In genomic region chr8:84237542-84238229, GRCm38 (mm10) we compare ENCODE assay signal across 8 mouse cellular contexts. TPM values are rescaled to one million over a fixed set of nuclear protein-coding genes. Genes with fewer than 3 reads are reported as not detected.
DNase-seq lines count a peak whose midpoint lies in the region; ATAC-seq and TF ChIP-seq lines count a peak whose summit lies in the region.

No protein-coding gene starts in this region.

- ATAC-seq in forebrain, embryonic 11.5 days (replicated peaks; ENCODE audit: low FRiP score), result no peak
- ATAC-seq in midbrain, embryonic 14.5 days (ENCODE audit: low FRiP score, low TSS enrichment), result no peak; the same call in 1 of the 2 replicates

- peaks cover 22% of the 10 kb centered on the region for H3K4me1 ChIP-seq in thymus, adult 2 months (replicated peaks; ENCODE audit: control insufficient read depth, insufficient read depth, low read length)
- no peaks in the 10 kb centered on the region for H3K4me1 ChIP-seq in forebrain, embryonic 11.5 days (replicated peaks; ENCODE audit: control insufficient read depth, insufficient read depth, low read length)
- peaks cover 16% of the 10 kb centered on the region for H3K4me1 ChIP-seq in midbrain, embryonic 14.5 days (ENCODE audit: control insufficient read depth, insufficient read depth, low read length)

- no peaks in the 10 kb centered on the region for H3K36me3 ChIP-seq in thymus, adult 2 months (ENCODE audit: control insufficient read depth, insufficient read depth, low read length)
- peaks cover 6% of the 10 kb centered on the region; the same call in 1 of the 2 replicates for H3K36me3 ChIP-seq in forebrain, embryonic 11.5 days (ENCODE audit: control insufficient read depth, insufficient read depth, low read length)
- H3K36me3 ChIP-seq in midbrain, embryonic 14.5 days (ENCODE audit: control insufficient read depth, insufficient read depth, low read length), result peaks cover 21% of the 10 kb centered on the region

- H3K9me3 ChIP-seq in forebrain, embryonic 11.5 days (ENCODE audit: control insufficient read depth, low read length), result no peaks in the 10 kb centered on the region
- H3K9me3 ChIP-seq in midbrain, embryonic 14.5 days (ENCODE audit: control insufficient read depth, low read length), result no peaks in the 10 kb centered on the region

- H3K27me3 ChIP-seq in thymus, adult 2 months (ENCODE audit: control insufficient read depth, insufficient read depth, low read length), result no peaks in the 10 kb centered on the region
- H3K27me3 ChIP-seq in forebrain, embryonic 11.5 days (ENCODE audit: control insufficient read depth, insufficient read depth, low read length), result no peaks in the 10 kb centered on the region
- H3K27me3 ChIP-seq in midbrain, embryonic 14.5 days (ENCODE audit: control insufficient read depth, insufficient read depth, low read length), result no peaks in the 10 kb centered on the region

- no peak for DNase-seq in thymus, adult 2 months
- no peak for DNase-seq in thymus, postnatal 4 days
- DNase-seq in forebrain, embryonic 11.5 days (ENCODE audit: low spot score), result no peak
- peak; percentile 27 for DNase-seq in kidney, postnatal 10 days
- peak; percentile 7 for DNase-seq in midbrain, embryonic 14.5 days
- no peak for DNase-seq in right cerebral cortex, adult 18-20 months
- no peak for DNase-seq in ovary, adult 18-20 months (ENCODE audit: low spot score)
- DNase-seq in adrenal gland, postnatal 4 days (ENCODE audit: low spot score in 2 of 2), result no peak

- no peak for TF ChIP-seq POLR2A in thymus, adult 2 months (IDR thresholded peaks at IDR 0.05; ENCODE audit: control insufficient read depth, extremely low read depth, insufficient read depth, low read length, poor library complexity)

- TF ChIP-seq CTCF in thymus, adult 2 months (IDR thresholded peaks at IDR 0.05; ENCODE audit: borderline replicate concordance, control insufficient read depth, extremely low read depth, insufficient read depth, low read length, poor library complexity), result no peak

- 22% methylated on average over 19 of the region's 19 CpGs for WGBS in thymus, adult 2 months
- WGBS in forebrain, embryonic 11.5 days, result 22% methylated on average over 19 of the region's 19 CpGs
- WGBS in midbrain, embryonic 14.5 days, result 15% methylated on average over 19 of the region's 19 CpGs

- H3K27ac ChIP-seq in thymus, adult 2 months (ENCODE audit: control insufficient read depth, insufficient read depth, low read length), result peak overlapping the region; percentile 85
- peak overlapping the region; percentile 65; the same call in 1 of the 2 replicates for H3K27ac ChIP-seq in forebrain, embryonic 11.5 days (ENCODE audit: low read depth, low read length)
- peak overlapping the region; percentile 85 for H3K27ac ChIP-seq in midbrain, embryonic 14.5 days (replicated peaks; ENCODE audit: low read depth, low read length)

- H3K9ac ChIP-seq in forebrain, embryonic 11.5 days (ENCODE audit: low read length), result peak overlapping the region; percentile 57
- peak overlapping the region; percentile 53 for H3K9ac ChIP-seq in midbrain, embryonic 14.5 days (replicated peaks; ENCODE audit: low read length)

- peak overlapping the region; percentile 90 for H3K4me3 ChIP-seq in thymus, adult 2 months (ENCODE audit: control insufficient read depth, insufficient read depth, low read length)
- H3K4me3 ChIP-seq in forebrain, embryonic 11.5 days (ENCODE audit: low read depth, low read length), result peak overlapping the region; percentile 47
- H3K4me3 ChIP-seq in midbrain, embryonic 14.5 days (replicated peaks; ENCODE audit: low read depth, low read length), result peak overlapping the region; percentile 97

- peak overlapping the region; percentile 75 for H3K4me2 ChIP-seq in forebrain, embryonic 11.5 days (ENCODE audit: low read depth, low read length, severe bottlenecking)
- H3K4me2 ChIP-seq in midbrain, embryonic 14.5 days (ENCODE audit: low read length), result peak overlapping the region; percentile 66

RNA-seq across cellular contexts. Expression of gene Zswim4, which starts 0.8 kb away (rescaled TPM):
- polyA plus RNA-seq in thymus, adult 2 months (2012; rRNA removed), result 53.0 and 59.0 TPM in 2 replicates
- 34.7 and 37.1 TPM in 2 replicates for polyA plus RNA-seq in forebrain, embryonic 11.5 days (2014; fragmentation: Nextera tagmentation; extraction: Ambion mirVana)
- 28.7 and 35.6 TPM in 2 replicates for polyA plus RNA-seq in midbrain, embryonic 14.5 days (2014; fragmentation: Nextera tagmentation; extraction: Ambion mirVana)
- total RNA-seq in adrenal gland, postnatal 4 days (2021), result 10 to 100 TPM; 35.8 to 37.6 TPM

RNA-seq across cellular contexts. Expression of gene D8Ertd738e, which starts 11.8 kb away (rescaled TPM):
- polyA plus RNA-seq in thymus, adult 2 months (2012; rRNA removed), result 159 and 193 TPM in 2 replicates
- polyA plus RNA-seq in forebrain, embryonic 11.5 days (2014; fragmentation: Nextera tagmentation; extraction: Ambion mirVana), result 277 and 303 TPM in 2 replicates
- 261 and 282 TPM in 2 replicates for polyA plus RNA-seq in midbrain, embryonic 14.5 days (2014; fragmentation: Nextera tagmentation; extraction: Ambion mirVana)
- 100 to 1,000 TPM; 184 to 189 TPM for total RNA-seq in adrenal gland, postnatal 4 days (2021)

RNA-seq across cellular contexts. Expression of gene Mri1, which starts 19.4 kb away (rescaled TPM):
- polyA plus RNA-seq in thymus, adult 2 months (2012; rRNA removed), result 89.6 and 107 TPM in 2 replicates
- polyA plus RNA-seq in forebrain, embryonic 11.5 days (2014; fragmentation: Nextera tagmentation; extraction: Ambion mirVana), result 52.0 and 59.6 TPM in 2 replicates
- polyA plus RNA-seq in midbrain, embryonic 14.5 days (2014; fragmentation: Nextera tagmentation; extraction: Ambion mirVana), result 39.9 and 40.2 TPM in 2 replicates
- 10 to 100 TPM; 41.0 to 45.0 TPM for total RNA-seq in adrenal gland, postnatal 4 days (2021)

RNA-seq across cellular contexts. Expression of gene Ccdc130, which starts 32.5 kb away (rescaled TPM):
- 63.1 and 65.3 TPM in 2 replicates for polyA plus RNA-seq in thymus, adult 2 months (2012; rRNA removed)
- polyA plus RNA-seq in forebrain, embryonic 11.5 days (2014; fragmentation: Nextera tagmentation; extraction: Ambion mirVana), result 21.0 and 25.5 TPM in 2 replicates
- polyA plus RNA-seq in midbrain, embryonic 14.5 days (2014; fragmentation: Nextera tagmentation; extraction: Ambion mirVana), result 25.5 and 26.2 TPM in 2 replicates
- total RNA-seq in adrenal gland, postnatal 4 days (2021), result 10 to 100 TPM; 20.8 to 22.4 TPM

RNA-seq across cellular contexts. Expression of gene Nanos3, which starts 52.7 kb away (rescaled TPM):
- 5.5 and 8.5 TPM in 2 replicates for polyA plus RNA-seq in thymus, adult 2 months (2012; rRNA removed)
- 2.9 and 5.0 TPM in 2 replicates for polyA plus RNA-seq in forebrain, embryonic 11.5 days (2014; fragmentation: Nextera tagmentation; extraction: Ambion mirVana)
- polyA plus RNA-seq in midbrain, embryonic 14.5 days (2014; fragmentation: Nextera tagmentation; extraction: Ambion mirVana), result 9.4 and 11.7 TPM in 2 replicates
- 1 to 10 TPM; 3.1 to 4.3 TPM for total RNA-seq in adrenal gland, postnatal 4 days (2021)

Comparison
In these comparisons a context has a peak if more than half of its experiments do, and no peak if none do; other contexts are left out.
1. DNase-seq: peak in kidney, postnatal 10 days (single experiment) and midbrain, embryonic 14.5 days (single experiment); none in thymus, adult 2 months (single experiment), thymus, postnatal 4 days (single experiment), forebrain, embryonic 11.5 days (single experiment), right cerebral cortex, adult 18-20 months (single experiment), ovary, adult 18-20 months (single experiment) and adrenal gland, postnatal 4 days (0 of 2).
2. H3K4me3 ChIP-seq: peak in every context shown above with its lines; median percentile 97 in midbrain, embryonic 14.5 days; 90 in thymus, adult 2 months; 47 in forebrain, embryonic 11.5 days.
3. Peak in every context shown above with its lines, with median percentiles within 50 percentile points of each other: H3K27ac ChIP-seq.